Mouse (Mus musculus) liver, adult (tissue): ENCODE results near the gene Cracr2a.

Experiments
- GATA4 ChIP-seq: IDR thresholded peaks from 2 replicates; pipeline ENCODE4 v1.6.1; 2014; ENCODE audit warnings: mild to moderate bottlenecking, low read length; ENCODE audit not compliant: insufficient replicate concordance

Cracr2a gene

DNA sequence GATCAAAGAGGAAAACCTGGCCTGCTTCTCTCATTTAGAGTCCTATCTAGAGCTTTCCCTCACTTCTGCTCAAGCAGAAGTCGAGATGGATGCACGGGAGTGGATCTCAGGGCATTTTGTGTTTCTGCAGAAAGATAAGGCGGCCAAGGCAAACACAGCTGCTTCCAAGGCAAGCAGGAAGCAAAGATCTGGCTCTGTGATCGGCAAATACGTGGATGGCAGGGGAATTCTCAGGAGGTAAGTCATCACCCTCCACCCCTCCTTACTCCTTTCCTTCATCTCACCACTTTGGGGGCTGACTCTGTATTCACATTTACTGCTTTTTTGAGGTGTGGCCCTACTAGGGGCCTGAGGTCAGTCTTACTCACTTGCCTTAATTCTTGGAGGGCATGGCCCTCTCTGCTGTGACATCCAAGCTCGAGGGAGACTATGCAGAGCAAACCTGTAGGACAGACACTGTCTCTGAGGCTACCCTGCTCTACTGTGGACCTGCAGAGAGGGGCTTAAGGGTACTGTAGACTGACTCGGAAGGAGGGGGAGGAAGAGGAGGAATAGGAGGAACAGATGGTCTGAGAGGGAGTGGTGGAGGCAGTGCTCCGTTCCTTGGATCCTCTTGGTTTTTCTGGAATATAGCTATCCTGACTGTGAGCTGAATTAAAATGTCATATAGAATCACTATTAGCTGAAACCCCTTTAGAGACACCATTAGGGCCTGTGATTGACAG is 80.1 kb downstream of the Cracr2a start:
- no peak for TF ChIP-seq GATA4

DNA sequence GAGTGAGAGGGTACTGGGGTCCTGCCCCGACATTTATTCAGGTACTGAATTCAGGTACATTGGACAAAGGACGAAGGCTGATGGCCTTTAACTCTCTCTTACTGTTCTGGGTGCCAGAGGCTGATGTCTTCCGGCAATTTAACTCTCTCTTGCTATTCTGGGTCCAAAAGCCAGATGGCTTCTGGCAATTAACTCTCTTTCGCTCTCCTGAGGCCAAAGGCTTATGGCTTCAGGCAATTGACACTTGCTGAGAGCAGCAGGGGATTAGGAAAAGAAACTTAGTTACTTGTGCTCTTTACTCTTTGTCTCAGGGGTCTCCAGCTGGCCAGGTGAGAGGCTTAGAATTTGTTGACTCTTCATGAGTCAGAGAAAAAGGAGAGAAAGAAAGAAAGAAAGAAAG is 94.8 kb downstream of the Cracr2a start:
- TF ChIP-seq GATA4 = no peak

DNA sequence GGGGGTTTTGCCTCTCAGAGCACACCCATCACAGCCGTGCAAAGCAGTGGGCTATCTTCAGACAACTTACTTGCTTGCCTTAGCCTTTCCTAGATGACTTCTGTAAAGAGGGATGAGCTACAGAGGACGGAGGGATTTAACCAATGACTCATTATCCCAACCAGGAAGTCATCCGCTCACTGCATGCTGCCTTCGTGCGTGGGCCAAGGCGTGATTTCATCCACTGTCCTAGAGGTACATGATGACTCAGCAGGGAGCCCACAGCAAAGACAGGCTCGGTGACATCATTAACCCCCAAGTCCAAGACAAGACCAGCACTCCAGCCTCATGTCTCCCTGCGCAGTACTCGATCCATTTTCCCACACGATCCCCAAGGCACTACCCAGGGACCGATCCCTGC is 96.0 kb downstream of the Cracr2a start:
- TF ChIP-seq GATA4 = no peak

DNA sequence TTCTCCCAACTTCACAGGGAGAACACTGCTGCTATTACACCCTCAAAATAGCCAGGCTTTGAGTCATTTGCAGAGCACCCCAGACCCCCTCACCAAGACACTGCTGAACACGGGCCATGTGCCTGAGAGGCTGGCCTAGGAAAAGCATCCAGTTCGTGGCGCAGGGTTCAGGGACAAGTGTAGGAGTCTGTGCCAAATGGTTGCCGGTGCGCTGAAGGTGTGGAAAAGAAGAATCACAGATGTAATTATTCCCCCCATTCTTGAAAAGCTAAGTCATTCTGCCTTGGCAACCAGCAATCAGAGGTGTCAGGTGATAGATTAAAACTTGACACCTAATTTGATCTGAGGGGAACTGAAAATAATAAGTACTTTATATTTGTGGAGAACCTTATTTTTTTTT is 98.3 kb downstream of the Cracr2a start:
- TF ChIP-seq GATA4 = no peak

DNA sequence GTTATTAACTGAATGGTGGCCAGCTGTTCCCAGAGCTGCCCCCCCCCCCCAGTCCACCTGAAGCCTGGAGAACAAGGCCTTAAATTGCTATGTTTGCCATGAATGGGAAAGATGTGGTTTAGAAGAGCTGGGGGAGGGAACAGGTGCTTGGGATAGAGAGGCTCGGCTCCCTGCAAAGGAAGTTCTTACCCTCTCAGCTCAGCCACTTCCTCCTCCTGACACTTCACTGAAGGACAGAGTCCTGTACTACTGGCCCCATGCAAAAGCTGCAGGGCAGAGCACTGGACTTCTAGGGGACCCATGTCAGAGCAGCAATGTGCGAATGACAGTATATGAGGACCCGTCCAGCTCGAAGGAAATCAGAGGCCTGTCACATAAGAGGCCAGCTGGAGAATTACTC is 98.8 kb downstream of the Cracr2a start:
- TF ChIP-seq GATA4 = no peak

DNA sequence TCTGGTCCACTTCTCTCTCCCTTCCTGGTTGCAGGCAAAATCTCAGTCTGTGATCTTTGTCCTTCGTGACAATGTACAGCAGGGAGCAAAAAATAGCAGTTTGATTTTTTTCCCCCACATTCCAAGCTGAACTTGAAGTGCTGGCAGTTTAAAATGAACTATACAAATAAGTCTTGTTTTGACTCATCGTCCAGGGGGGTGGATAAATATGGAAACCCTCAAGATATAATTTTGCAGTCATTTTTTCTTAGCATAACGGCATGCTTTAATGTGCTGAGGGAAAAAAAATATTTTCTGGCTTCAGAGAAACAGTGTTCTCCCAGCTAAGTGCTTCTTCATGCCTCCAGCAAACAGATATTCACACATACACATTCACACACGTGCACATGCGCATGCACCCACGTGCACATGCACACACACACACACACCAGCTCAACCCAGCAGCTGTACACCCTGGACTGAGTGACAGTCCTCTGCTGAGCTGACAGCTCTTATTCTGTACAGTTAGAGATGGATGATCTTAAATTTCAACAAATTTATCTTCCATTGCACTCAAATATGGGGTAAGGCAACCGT is 100.7 kb downstream of the Cracr2a start:
- no peak for TF ChIP-seq GATA4

DNA sequence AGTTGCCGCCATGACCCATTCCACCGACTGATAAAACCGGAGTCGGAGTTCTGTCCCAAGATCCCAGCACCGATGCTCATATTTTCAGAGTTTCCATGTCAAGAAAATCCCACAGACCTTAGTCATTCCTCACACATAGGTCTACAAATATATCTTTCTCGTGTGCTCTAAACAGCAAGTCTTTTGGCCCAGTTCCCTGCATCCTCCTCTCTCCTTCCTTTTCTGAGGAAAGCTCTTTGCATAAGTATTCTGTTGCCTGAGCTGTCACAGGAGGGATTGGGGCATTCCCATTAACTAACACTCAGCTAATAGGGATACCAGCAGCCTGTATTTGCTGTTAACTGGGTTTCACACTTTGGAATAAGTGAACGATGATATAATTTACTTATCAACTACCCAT is 102.1 kb downstream of the Cracr2a start:
- TF ChIP-seq GATA4 = no peak

DNA sequence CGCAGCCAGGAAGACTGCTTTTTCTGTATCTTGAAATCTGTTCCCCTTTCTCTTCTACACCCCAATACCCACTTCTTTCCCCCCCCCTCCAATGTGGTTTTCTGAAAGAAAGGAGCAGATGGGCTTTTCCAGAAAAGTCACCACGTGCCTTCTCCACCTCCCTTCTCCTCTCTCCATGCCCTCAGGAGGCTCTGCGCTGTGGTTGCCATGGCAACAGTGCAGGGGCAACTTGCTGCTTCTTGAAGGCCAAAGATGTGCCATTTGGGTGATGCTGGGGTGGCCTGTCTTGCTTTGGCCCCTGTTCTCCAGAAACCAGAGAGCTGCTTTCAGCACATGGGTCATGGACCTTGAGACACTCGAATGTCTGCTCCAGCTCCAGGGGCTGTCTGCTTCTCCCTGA is 108.2 kb downstream of the Cracr2a start:
- no peak for TF ChIP-seq GATA4

DNA sequence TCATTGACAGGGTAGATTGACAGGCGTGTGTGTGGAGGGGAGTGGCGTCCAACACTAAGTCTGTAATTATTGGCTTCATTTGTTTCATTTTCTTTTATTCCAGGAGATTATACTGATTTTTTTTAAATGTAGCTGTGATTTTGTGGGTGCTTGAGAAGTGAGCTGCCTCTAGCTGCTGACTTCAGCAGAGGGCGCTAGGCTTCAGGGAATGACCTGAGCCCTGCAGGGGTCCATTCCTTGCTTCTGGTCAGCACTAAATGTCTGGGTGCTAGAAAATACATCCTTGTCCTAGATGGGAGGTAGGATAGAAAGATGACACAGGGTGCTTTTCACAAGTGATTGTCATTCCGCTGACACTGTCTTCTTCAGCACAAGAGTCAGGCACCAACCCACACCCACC is 108.9 kb downstream of the Cracr2a start:
- no peak for TF ChIP-seq GATA4

DNA sequence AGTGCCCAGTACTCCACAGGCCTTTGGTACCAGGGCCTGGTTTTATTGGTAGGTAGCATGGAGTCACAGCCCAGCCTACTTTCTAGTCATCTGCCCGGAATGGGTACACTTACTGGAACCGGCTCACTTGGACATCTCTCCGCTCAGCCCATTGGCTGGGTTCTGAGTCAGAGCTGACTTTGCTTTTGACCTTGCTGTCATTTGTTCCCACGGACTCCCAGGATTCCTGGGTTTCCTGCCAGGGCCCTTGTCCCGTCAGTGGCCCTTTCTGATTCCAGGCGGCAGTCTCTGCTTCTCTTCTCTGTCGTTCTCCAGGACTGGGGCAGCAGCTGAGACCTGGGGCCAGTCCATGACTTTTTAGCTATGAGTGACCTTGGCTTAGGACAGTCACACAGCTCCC is 110.9 kb downstream of the Cracr2a start:
- no peak for TF ChIP-seq GATA4

DNA sequence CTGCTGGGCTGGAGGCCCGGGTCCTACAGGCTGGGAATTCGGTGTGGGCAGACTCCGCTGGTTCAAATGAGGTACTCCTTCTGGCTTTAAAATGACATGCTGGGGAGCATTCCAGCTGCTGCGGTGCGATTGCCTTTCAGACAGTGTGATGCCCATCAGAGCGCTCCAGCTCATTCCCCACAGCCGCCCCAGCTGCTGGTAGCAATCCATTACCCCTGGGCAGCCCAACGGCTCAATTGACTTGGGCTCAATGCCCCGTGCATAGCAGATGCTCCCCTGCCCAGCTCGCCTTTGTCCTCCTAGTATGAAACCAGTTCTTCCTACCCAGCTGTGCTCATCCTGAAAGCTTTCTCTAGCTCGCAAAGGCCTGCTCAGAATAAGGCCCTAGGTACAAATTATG is 115.7 kb downstream of the Cracr2a start:
- no peak for TF ChIP-seq GATA4

DNA sequence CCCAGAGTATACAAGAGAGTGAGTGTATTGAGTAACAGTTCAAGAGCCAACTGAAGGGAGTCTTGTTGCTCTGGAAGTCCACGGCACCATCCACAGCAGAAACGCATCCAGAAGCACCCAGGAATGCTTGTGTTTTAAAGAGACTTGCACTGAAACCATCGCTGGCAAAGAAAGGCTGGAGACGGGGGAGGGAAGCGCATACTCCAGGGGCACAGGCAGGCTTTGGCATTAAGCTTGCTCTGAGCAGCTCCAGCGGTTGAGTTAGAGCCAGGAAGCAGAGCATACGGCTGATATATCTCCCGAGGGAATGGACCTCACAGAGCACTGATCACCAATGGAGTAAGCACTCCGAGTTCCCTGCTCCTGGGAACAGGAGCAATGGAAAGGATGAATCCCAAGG is 117.2 kb downstream of the Cracr2a start:
- no peak for TF ChIP-seq GATA4

DNA sequence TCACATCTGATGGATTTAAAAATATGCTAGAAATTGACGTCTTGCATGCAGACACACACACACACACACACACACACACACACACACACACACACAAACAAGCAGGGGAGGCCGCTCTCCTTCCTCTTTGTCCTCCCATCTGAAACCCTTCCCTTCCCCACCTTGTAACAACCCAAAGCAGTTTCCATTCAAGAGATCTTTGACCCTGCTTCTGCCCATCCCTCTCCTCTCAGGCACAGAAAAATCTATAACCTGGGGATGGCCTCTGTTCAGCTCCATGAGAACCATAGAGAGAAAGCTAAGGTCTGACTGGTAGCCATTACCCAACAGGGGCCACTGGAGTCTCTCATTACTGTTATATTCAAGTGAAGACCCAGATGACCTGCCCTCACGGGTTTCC is 117.9 kb downstream of the Cracr2a start:
- TF ChIP-seq GATA4 = no peak

DNA sequence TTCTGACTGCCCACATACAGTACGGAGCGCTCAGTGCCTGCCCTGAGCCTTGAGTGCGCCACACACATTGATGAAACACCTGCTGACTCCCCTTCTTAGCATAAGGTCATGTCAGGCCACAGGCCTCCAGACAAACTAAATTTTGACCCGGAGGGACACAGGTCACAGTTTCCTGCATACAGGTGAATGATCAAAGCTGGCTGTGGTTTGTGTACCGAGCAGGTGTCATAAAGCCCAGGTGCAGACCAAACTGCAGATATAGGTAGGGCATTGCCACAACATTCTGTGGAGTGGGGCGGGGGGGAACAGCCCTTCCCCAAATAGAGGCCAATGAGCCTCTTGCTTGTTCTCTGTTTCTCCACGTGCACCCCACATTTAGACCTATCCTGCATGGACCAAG is 119.6 kb downstream of the Cracr2a start:
- TF ChIP-seq GATA4 = no peak

DNA sequence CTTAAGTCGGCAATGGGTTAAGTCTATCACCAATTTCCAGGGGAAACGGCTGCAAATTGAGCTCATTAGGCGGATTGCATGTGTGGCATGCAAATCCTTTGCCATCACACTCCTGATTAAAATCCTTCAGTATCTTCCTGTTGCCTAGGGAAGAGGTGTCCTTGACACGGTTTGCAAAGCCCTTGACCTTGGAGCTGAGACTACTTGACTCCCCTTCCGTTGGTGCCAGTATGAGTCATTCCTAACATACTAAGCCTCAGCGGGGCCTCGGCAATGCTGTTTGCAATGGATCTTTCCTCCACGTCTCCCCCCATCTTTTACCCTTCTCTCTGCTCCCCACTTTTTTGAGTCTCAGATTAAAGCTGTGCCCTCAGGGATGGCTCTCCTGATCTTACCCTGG is 122.4 kb downstream of the Cracr2a start:
- TF ChIP-seq GATA4 = no peak

DNA sequence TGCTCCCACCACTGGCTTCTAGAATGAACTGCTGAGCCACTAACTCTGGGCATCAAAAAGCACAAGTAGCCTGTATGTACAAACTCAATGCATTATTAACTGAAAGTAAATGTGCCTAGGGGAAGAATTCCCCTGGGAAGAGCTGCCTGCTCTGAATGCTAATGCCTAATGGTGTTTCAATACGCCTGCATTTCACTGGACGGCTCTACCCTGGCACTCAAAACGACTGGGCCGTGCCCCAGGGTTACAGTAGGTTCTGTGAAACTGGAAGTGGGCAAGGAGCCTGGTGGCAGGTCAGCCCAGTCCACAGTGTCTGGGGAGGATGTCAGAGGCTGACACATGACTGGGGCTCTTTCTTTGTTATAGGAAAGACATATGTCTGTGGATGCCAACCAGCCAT is 123.8 kb downstream of the Cracr2a start:
- TF ChIP-seq GATA4 = no peak
